Mouse (Mus musculus): ENCODE measurements around the gene Paqr3. TPM values are rescaled to one million over a fixed set of nuclear protein-coding genes. Genes with fewer than 3 reads are reported as not detected.

The Paqr3 gene
- polyA plus RNA-seq, 2 experiments from 2014 or later, result 1.5 to 2.0 TPM

DNA sequence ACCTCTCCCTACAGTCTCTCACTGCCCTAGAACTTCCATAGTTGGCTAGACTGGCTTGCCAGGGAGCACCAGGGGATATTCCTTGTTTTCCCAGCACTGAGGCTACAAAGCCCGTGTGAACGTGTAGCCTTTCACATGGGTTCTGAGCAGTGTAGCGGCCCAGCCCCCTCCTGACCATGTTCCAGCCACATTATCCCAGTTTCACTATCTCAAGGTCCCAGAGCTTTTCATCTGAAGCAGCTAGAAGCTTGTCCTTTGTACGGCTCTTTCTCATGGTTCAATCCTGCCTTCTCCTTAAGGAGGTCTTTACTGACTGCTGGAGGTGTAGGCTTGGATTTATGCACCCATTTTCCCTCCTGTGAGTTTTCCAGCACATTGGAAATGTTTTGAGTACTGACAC lies 26.9 kb downstream of the Paqr3 start:
- ATAC-seq, result no peak

DNA sequence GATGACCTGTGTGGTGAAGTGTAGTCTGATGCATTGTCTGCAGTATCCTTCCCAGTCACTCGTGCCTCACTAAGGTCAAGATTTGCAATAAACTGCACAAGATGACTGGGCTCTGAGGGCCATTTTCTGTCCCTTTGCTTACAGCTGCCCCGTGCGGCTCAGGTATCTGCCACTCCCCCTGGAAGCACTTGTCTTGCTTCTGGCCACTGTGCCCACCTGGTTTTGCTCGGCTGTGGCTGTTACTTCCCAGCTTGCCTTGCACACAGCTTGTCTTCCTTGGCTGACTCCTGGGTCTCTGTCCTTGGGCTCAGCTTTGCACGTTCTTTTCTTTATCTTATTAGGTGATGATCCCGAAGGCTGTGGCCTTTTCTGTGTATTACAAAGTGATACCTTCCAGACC lies 27.7 kb downstream of the Paqr3 start:
- ATAC-seq, result no peak

DNA sequence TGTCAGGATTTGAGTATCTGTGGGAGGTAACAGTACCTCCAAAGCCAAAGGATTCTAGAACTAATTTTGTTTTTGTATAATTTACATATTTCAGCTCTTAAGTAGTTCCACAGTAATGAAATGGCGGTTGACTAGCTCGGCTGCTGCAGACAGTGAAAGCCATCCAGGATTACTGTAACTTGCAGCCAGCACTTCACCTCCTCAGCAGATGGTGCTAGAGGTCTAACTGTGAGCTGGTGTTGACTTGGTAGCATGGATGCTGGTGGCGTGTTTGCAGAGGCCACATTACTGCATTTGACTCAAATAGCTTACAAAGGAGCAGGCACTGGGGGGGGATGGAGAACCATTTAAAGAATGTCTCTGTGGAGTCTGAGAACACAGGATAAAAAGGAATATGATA lies 29.9 kb downstream of the Paqr3 start:
- ATAC-seq, result peak; percentile 78

DNA sequence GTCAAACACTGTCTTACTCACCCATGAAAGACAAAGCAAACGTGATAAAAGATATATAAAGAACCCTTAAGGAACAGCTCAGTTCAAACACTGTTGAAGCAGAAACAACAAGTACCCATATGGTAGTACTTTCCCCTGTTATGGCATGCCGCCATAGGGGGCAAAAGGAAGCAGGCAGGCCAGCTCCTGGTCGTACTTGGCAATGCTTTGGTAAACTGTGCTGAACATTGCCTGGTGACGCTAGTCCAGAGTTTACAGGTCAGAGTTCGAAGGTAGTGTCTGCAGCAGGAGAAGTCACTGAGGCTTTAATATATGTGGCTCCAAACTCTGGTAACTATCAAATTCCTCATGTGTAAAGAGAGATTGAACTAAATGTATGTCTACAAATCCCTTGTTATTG lies 32.8 kb downstream of the Paqr3 start:
- no peak for ATAC-seq

DNA sequence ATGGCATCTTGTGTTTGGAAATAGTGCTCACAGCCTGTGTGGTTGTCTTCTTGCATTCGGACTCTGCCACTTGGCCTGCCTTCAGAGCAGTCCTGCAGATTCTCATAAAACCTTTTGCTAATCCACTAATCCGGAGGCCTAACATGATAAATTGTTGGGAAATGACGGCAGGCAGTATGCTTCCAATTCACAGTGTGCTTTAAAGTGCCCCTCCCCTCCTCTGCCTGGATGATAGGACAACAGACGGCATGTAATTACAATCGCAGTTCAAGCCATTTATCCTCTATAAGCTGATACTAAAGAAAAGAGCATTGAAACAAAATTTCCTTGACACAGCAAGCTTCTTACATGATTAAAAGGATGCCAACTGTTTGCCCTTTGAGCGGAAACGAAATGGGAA lies 33.7 kb downstream of the Paqr3 start:
- no peak for ATAC-seq

DNA sequence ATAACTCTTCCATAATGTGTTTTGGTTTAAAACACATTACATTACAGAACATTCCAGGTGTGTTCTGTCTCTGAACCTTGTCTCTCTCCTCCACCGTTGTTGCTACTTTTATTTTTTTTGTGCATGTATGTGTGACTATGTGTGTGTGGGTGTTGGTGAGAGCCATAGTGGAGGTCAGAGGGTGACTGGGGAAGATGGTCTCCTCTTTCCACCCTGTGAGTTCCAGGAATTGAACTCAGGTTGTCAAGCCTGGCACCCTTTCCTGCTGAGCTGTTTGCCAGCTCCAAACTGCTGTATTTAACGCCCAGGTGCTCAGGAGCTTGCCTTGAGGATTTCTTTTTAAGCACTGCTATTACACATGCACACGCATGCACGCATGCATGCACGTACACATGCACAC lies 35.2 kb downstream of the Paqr3 start:
- no peak for ATAC-seq

DNA sequence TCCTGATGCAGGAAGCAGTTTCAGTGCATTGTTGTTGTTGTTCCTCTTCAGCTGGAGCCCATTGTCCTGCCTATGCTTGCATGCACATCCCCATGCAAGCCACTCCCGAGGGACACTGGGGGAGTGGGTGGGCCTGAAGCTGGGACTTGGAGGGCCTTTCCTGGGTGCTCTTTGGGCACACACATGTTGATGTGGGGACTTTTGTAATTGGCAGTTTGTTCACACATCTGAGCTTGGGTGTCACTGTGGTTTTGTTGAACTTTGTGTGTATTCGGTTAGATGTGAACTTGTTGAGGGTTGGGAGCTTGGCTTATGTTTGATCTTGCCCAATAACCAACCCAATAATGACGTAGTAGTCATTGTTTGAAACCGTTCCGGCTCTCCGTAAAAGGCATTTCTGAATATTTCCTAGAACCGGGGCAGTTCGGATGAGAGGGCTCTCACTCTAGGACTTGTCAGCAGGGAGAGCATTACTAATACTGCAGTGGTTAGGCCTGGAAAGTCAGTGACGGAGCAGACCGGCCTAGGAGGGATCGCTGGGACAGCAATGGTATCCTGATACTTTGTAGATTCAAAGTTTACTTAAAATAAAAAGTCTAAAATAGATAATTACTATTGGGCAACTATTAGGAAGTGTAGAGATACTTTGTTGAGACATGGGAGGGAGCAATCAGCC lies 35.8 kb downstream of the Paqr3 start:
- ATAC-seq, result no peak

DNA sequence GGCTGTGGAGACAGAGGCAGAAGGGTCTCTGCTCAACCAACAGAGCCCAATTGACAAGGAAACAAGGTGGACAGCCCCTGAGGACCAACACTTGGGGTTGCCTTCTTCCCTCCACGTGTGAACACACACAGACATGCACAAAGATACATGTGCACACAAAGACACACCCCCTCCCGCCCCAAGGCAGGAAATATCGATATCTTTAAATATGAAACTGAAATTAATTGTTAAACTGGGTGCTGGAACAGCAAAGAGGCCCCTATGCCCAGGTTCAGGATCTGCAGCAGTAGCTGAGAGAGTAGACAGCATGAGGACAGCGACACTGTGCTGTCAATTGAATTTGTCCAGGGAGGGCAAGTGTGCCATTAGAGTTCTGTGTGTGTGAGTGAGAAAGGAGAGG lies 45.6 kb downstream of the Paqr3 start:
- peak; percentile 56 for ATAC-seq

DNA sequence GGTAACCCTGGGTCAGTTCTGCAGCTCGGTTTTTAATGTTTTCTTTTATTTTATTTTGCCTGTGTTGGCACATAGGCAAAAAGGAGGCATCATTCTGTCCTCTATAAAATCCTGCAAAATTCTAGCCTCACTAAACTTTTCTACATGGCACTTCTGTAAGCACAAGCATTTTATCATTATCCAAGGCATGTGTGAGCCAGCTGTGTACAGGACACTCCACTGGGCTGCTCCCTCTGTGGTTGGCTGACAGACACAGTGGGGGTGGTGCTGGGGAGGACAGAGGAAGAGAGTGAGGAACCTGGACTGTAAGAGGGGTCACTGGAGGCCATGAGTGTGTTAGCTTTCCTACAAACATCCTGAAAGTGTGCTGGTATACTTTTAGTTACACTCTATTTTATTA lies 49.4 kb downstream of the Paqr3 start:
- ATAC-seq, result no peak

DNA sequence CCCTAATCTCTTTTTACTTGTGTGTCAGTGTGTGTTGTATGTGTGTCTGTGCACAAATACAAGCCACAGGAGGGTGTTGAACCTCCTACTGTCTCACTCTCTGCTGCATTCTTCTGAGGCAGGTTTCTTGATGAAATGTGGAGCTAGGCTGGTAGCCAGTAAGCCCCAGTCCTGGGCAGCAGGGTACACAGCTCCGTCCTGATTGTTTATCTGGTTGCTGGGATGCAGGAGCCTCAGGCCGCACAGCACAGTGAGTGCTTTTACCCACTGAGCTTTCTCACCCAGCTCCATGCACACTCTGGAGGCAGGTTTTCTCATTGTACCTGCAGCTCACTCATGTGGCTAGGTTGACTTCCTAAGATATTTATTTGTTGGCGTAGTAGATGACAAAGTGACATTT lies 50.5 kb downstream of the Paqr3 start:
- ATAC-seq, result no peak

DNA sequence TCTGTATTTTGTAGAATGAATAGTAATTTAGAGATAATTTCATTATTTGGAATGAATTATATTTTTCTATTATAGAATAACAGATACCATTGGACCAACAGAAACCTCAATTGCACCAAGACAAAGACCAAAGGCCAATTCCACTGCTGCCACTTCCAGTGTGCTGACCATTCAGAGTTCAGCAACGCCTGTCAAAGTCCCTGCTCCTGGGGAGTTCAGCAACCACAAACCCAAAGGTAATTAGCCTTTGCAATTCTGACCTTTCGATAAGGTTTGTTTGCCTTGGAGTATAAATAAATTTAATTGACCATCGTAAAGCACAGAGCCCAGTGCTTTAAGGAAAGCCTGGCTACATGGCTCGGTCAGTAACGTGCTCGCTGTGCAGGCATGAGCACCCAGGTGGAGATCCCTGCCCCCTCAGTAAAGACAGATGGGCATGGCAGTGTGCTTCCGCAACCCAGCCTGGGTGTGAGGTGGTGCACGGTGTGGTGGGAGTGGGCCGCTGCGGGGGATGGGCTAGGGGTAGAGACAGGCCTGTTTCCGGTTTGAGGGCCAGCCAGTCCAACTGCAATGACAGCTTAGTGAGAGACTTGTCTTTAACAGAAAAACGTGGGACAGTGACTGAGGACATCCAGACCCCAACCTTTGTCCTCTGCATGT lies 54.5 kb downstream of the Paqr3 start:
- no peak for ATAC-seq

DNA sequence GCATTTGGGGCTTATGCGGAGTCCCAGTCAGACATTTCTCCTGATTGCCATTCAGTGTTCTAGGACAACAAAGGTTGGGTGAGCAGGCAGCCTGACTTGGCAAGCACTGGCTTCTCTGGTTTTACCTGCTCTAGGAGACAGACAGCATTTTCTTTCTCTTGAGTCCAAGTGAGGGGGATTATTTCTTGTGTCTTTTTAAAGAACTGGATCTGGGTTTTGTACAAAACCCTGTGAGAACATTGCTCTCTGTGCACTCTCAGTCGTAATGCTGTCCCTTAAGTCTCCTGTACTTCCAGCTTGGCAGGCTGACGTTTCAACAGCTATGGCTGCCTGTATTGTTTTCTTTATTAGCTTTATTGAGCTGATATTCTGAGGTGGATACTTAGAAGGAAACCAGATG lies 55.0 kb downstream of the Paqr3 start:
- ATAC-seq, result no peak

DNA sequence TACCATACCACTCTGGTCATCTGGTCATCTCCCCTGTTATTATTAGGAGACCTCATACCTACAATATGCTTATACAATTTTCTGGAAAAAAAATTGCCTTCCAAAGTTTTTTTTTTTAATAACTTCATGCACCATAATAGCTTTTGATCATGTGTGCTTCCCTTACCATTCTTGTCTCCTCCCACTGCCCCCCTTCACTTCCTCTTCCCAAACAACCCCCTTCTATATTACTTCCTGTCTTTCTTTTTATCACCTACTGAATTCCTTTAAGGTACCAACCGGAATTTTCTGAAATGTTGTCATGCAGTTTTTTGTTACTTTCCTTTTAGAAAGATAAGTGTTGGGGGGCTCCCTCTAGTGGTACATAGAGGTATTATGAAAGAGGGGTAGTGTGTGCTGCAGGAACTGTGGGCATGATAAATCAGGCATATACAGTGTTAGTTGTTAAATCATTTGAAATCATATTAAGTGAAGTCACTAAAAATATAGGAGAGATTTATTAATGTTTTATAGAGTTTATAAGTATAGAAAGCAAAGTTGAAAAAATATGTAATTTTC lies 55.8 kb downstream of the Paqr3 start:
- peak; percentile 77 for ATAC-seq

DNA sequence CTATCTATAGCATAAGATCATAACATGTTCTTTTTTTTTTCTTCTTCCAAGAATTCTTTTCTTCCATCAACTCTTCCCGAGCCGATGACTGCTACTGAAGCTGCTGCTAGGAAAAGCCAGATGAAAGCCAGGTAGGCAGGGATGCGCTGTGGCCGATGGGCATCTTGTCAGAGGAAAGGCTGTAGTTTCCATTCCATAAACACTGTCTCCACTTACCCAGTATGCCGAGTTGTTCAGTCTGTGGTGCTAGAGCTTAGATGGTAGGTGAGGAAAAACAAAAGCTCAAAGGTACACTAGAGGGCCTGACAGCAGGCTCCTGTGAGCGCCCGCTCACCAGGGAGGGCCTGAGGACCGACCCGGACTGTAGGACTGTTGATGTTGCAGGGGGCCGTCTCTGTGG lies 56.6 kb downstream of the Paqr3 start:
- ATAC-seq, result no peak

DNA sequence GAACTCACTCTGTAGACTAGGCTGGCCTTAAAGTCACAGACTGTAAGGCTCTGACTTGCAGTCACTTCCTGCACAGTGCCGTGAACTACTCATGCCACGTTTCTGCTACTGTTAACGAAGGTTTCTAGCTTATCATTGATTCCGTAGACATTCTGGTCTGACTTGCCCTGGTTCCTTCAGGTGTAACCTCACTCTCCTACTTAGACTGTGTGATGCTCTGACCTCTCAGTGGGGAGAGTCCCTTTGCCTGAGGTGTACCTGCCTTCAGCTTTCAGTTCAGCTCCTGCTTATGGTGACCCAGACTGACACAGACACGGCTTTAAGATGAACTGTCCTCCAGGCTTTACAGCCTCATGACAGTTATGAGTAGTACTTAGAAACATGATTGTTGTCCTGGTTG lies 57.2 kb downstream of the Paqr3 start:
- peak; percentile 57 for ATAC-seq

DNA sequence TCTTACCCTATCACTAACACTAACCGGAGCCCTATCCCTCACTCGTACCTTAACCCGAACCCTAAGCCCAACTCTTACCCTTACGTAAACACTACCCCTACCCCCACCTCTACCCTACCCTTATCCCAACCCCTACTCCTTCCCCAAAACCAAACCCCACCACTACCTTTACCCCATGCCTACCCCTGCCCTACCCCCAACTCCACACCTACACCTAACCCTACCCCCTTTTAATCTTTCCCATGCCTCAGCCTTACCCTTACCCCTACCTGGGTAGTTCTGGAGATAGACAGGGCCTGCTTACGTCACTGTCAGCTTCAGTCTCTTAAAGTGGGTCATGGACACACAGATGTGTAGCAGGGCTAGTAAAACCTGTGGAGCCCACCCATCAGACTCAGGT lies 62.5 kb downstream of the Paqr3 start:
- no peak for ATAC-seq

DNA sequence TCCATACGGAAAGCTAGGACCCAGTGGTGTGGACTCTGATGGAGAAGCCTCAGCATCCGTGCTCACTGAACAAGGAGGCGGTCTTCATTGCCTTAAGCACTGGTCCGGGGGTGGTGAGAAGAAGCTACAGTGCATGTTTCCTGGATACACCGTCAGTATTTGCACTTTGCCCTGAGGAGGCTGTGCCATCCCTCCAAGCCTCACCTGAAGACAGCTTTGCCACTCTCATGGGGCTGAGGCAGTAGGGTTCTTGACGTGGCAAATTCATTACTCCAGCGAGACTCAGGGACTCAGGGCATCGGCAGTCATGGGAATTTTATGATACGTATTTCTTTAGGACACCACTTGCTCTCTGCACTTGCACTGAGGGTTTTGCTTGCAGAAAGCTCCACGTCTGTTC lies 64.7 kb downstream of the Paqr3 start:
- no peak for ATAC-seq

DNA sequence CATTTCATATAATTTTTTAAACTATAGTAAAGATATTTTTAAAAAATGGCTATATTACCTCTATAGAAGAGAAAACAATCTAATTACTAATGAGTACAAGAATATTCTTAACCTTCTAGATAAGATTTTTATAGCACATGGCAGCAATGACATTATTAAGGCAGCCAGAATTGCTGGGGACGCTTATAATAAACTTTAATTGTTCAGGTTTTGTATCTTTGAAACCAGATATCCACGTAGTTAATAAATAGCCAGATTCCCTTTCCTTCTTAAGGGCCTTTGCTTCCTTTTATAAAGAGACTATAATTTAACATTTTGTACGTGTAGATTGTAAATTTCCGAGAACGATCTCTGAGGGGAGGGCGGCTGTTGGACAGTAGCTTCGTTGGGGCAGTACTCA lies 66.1 kb downstream of the Paqr3 start:
- ATAC-seq, result no peak

Other genes starting within 250 kb of the Paqr3 start
- gene Bmp2k, start 113.9 kb downstream of the Paqr3 start, polyA plus RNA-seq (2017; shearing (Covaris generic)), result 10 to 100 TPM in 1 of 2 experiments, 1 to 10 TPM in 1; 8.3 to 19.3 TPM

Data from activated CD4-positive, CD25-positive, alpha-beta regulatory T cell, adult 4 months (primary cell).